Mouse (Mus musculus) frontal cortex, adult 2 months (tissue): Measurements from ENCODE around the gene Vmn2r57. TPM values are rescaled to one million over a fixed set of nuclear protein-coding genes. Genes with fewer than 3 reads are reported as not detected.
"Not testable (repeated sequence)": the region's sequence is repeated elsewhere in the genome, so short reads cannot be mapped to it uniquely, and the experiment has no call there.

Experiments
- DNase-seq, 2 experiments: peaks; one replicate each; pipeline ENCODE4 v3.0.0; 2022; ENCODE audit warnings: low spot score in 1 of 2; ENCODE audit errors: extremely low spot score in 1 of 2
- polyA plus RNA-seq: library from polyadenylated mRNA; depleted of rRNA; stranded (reverse); fragments of >200 nt; gene quantifications from 2 replicates; pipeline ENCODE4 v1.2.3, GENCODE M21; 2012; rRNA removed

The Vmn2r57 gene
- polyA plus RNA-seq: 0.86 TPM in 2 replicates

DNA sequence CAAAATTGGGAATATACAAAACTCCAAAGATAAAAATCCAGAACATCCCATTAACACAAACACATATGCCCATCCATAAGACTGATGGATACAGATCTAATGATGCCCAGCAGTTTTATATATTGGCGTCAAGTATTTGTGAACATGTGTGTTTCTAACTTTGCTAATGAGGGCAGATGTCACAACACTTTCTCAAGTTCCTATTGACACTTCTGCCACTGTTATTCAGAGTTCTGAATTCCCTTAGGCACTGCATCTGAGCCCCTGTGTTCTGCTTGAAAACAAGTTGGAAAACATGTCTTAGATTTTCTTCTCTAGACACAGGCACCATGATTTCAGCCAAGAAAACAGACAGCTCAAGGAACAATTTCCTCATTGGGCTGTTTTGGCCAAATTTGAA is at the start of gene Vmn2r57:
Gene Vmn2r57, minus strand, starts transcription at position 101 of the 400 bp plus-strand sequence.
- not testable (repeated sequence) for DNase-seq

DNA sequence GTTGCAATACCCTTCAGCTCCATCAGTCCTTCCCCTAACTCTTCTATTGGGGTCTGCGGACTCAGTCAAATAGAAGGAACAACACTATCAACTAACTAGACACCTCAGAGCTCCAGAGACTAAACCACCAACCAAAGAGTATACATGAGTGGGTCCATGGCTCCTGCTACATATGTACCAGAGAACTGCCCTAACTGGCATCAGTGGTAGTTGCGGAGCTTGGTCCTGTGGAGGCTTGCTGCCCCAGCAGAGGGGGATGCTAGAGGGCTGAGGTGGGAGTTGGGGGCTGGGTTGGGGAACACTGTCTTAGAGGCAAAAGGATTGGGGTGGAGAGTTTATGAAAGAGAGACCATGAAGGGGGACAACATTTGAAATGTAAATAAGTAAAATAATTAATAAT is 49.4 kb upstream of the Vmn2r57 start:
- no peak for DNase-seq

DNA sequence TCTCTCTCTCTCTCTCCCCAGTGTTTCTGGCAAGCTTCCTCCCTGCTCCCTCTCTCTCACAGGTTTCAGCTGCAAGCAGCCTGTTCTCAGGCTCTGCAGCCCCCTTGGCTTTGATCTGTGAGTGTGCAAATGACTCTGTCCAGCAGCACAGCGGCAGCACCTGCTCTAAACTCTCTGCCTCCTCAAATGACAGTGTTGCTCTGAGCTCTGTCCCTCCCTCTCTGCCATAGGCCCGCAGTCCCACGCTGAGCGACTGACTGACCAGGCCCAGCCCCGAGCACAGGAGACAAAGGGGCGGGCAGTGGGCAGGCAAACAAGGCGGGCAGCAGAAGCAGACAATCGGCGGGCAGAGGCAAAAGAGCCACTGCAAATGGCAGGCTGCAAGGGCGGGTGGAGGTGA is 3.4 kb upstream of the Vmn2r57 start:
- no peak for DNase-seq

DNA sequence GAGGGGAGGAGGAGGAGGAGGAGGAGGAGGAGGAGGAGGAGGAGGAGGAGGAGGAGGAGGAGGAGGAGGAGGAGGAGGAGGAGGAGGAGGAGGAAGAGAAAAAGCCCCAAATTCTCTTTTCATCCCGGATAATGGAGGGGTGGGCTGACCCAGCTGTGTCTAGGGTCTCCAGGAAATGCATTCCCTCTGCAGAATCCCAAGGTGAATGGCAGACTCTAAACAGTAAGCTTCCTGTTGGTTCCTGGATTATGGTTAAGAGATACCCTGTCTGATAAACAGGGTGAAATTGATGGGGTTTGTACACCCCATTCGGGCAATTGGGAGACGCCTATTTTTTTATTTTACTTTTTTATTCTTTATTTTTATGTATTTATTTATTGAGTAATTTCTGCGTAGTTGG is 54.4 kb downstream of the Vmn2r57 start:
- no peak for DNase-seq

DNA sequence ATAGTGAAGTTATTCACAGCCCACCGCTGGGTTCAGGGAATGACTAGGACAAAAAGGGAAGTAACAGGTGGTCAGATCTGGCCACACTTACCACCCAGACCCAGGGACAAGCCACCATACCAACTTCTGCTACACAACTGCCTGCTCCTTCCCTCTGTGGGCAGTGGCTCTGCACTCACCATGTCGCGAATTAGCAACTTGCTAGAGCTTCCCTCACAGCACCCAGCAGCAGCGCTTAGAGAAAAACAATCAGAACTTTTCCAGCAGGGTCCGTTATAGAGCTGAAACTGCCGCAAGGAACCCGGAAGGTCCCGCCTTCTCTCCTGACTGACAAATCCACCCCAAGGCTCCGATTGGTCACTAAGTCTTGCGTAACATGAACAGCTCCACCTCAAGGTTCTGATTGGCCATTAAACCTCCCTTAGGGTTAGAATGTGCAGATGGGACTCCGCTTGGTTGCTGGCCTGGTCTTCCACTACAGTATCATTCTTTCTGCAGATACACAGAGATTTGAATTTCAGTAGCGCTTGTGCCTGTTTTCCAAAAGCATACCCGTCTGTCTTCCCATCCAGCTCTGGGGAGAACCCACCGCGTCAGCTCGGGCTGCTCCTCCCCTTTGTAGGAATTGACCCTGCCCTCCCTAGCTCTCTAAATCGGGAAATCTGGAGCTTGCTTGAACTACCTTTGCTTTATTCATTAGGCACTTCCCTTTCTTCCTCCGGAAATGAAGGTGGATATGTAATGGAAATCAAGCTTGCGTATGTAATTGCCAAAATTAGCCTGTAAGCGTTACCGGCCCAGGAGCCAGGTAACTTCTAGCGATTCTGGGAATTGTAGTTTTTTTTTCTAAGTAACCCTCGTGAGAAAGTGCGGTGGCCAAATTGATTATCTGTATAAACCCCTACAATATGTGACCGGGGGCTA is 55.2 kb downstream of the Vmn2r57 start, which contains the start of gene AI987944:
Gene AI987944, minus strand, starts transcription at position 332 of the 924 bp plus-strand sequence.
- peak; percentile 83 to 90 for DNase-seq

Other genes with a start within 250 kb of the Vmn2r57 start
- gene AI987944, start 55.3 kb downstream of the Vmn2r57 start, polyA plus RNA-seq: 8.0 and 8.4 TPM in 2 replicates
- 0.21 and 0.32 TPM in 2 replicates for gene Gm20449, start 50.7 kb upstream of the Vmn2r57 start, polyA plus RNA-seq
- gene AW146154, start 51.2 kb upstream of the Vmn2r57 start, polyA plus RNA-seq: 7.4 and 7.5 TPM in 2 replicates
- not detected in 2 replicates for gene Gm6871, start 125.0 kb upstream of the Vmn2r57 start, polyA plus RNA-seq
- 13.2 and 13.6 TPM in 2 replicates for gene 2610021A01Rik, start 150.5 kb upstream of the Vmn2r57 start, polyA plus RNA-seq
- 18.6 and 21.1 TPM in 2 replicates for gene Zfp788, start 184.5 kb upstream of the Vmn2r57 start, polyA plus RNA-seq